Mouse (Mus musculus) spleen, postnatal 10 days (tissue): ENCODE results near the gene Thsd4.

Source experiments
- DNase-seq, 2 experiments: peaks; one replicate each; pipeline ENCODE4 v3.0.0; 2021 to 2022; ENCODE audit warnings: low spot score in 2 of 2

Thsd4 gene

GRCm38 (mm10) chr9:60521806-60522264 is at the start of gene Thsd4:
Thsd4 (minus strand) TSS chr9:60522046.
- DNase-seq: peak; percentile 28 to 52

GRCm38 (mm10) chr9:60571041-60571440 is 49.2 kb upstream of the Thsd4 start:
- DNase-seq: no peak

- no peak for DNase-seq
Measured at GRCm38 (mm10) chr9:60569366-60569765, 47.5 kb upstream of the Thsd4 start.

GRCm38 (mm10) chr9:60563809-60564208 is 42.0 kb upstream of the Thsd4 start:
- no peak for DNase-seq

GRCm38 (mm10) chr9:60562443-60563371 is 40.9 kb upstream of the Thsd4 start:
- DNase-seq: no peak

- no peak for DNase-seq
Measured at GRCm38 (mm10) chr9:60561641-60562289, 39.9 kb upstream of the Thsd4 start.

GRCm38 (mm10) chr9:60558507-60558906 is 36.7 kb upstream of the Thsd4 start:
- DNase-seq: no peak

- no peak for DNase-seq
Measured at GRCm38 (mm10) chr9:60551238-60551637, 29.4 kb upstream of the Thsd4 start.

- peak in 1 of 2 experiments; percentile 21 for DNase-seq
Measured at GRCm38 (mm10) chr9:60548182-60548581, 26.3 kb upstream of the Thsd4 start.

GRCm38 (mm10) chr9:60546169-60546568 is 24.3 kb upstream of the Thsd4 start:
- DNase-seq: no peak

GRCm38 (mm10) chr9:60545361-60546096 is 23.7 kb upstream of the Thsd4 start:
- DNase-seq: peak in 1 of 2 experiments; percentile 33

GRCm38 (mm10) chr9:60543422-60544015 is 21.7 kb upstream of the Thsd4 start:
- no peak for DNase-seq

GRCm38 (mm10) chr9:60530310-60530709 is 8.5 kb upstream of the Thsd4 start:
- no peak for DNase-seq

- DNase-seq: no peak
Measured at GRCm38 (mm10) chr9:60529348-60530243, 7.8 kb upstream of the Thsd4 start.

GRCm38 (mm10) chr9:60528269-60528668 is 6.4 kb upstream of the Thsd4 start:
- no peak for DNase-seq

GRCm38 (mm10) chr9:60527836-60528235 is 6.0 kb upstream of the Thsd4 start:
- no peak for DNase-seq

GRCm38 (mm10) chr9:60527051-60527450 is 5.2 kb upstream of the Thsd4 start:
- DNase-seq: no peak

- no peak for DNase-seq
Measured at GRCm38 (mm10) chr9:60526195-60526594, 4.3 kb upstream of the Thsd4 start.

GRCm38 (mm10) chr9:60521143-60521542 is 703 bp downstream of the Thsd4 start:
- DNase-seq: no peak

- no peak for DNase-seq
Measured at GRCm38 (mm10) chr9:60519601-60520000, 2.2 kb downstream of the Thsd4 start.

GRCm38 (mm10) chr9:60518216-60518615 is 3.6 kb downstream of the Thsd4 start:
- DNase-seq: no peak
